Mouse (Mus musculus) C2C12 (cell line): ENCODE results near the gene Crybb3.

Source experiments
- CEBPB ChIP-seq: IDR thresholded peaks from one replicate; pipeline ENCODE4 v1.6.1; 2011; ENCODE audit warnings: low read depth, mild to moderate bottlenecking, control low read depth, moderate library complexity
- CTCF ChIP-seq: IDR thresholded peaks from one replicate; pipeline ENCODE4 v1.5.1; 2011; ENCODE audit not compliant: control insufficient read depth, insufficient read depth, insufficient read length
- FOSL1 ChIP-seq: IDR thresholded peaks from one replicate; pipeline ENCODE4 v1.8.0; 2011; ENCODE audit warnings: mild to moderate bottlenecking, low read length; ENCODE audit not compliant: poor library complexity, insufficient read depth, severe bottlenecking
- MAX ChIP-seq: IDR thresholded peaks from one replicate; pipeline ENCODE4 v1.6.1; 2011; ENCODE audit warnings: mild to moderate bottlenecking, control low read depth
- MYOD1 ChIP-seq: IDR thresholded peaks from one replicate; pipeline ENCODE4 v1.6.1; 2011; ENCODE audit warnings: low read depth; ENCODE audit not compliant: control insufficient read depth, insufficient read length
- MYOG ChIP-seq: IDR thresholded peaks from one replicate; pipeline ENCODE4 v1.6.1; 2011; ENCODE audit not compliant: control insufficient read depth, insufficient read length; ENCODE audit errors: extremely low read depth
- USF1 ChIP-seq: IDR thresholded peaks from one replicate; pipeline ENCODE4 v1.6.1; 2011; ENCODE audit warnings: low read depth, mild to moderate bottlenecking, control low read depth, moderate library complexity

- TF ChIP-seq MAX (no peak), CTCF (no peak), CEBPB (no peak), USF1 (no peak), MYOD1 (no peak), FOSL1 (no peak), MYOG (no peak)
Measured at GRCm38 (mm10) chr5:113038601-113039000, 42.8 kb downstream of the Crybb3 start.
